In the genomic region with DNA sequence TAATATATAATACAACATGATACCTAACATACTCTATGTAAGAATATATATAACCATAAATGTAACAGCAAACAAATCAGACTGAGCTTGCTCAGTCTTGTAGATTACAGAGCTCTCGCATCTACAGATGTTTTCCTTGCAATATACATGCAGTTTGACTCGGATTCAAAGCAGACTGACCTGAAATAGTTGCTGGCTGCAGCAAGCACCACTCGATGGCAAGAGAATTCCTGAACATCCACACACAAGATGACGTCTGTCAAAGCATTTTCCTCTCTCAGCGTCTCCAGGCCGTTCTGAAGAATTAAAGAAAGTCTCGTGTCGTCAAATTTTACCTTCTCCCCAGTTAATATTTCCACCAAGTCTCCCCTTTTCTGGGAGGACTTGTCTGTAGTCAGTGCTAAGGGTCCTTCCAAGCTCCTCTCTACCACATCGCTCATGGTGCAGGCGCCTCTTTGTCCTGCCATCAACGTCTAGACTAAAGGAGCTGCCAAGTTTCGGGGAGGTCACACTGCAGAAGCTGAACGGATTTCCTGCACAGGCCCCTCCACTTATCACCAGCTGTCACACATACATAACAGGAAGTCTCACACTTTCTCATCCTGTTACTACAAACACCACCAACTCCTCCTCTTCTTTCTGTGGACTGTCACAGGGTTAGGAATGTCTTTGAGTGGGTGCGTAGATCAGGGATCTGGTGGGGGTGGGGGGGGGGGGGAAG, we compare ENCODE assay signal across 9 mouse cellular contexts. TPM values are rescaled to one million over a fixed set of nuclear protein-coding genes. Genes with fewer than 3 reads are reported as not detected.
A peak's percentile ranks its signal among the peaks of the same experiment; 100 is the strongest.
DNase-seq lines count a peak whose midpoint lies in the region; ATAC-seq and TF ChIP-seq lines count a peak whose summit lies in the region.
"Had no signal": no experiment of that assay in that cellular context is flagged by ENCODE, and none has a peak within 500 bp of the region (broad histone marks: within the 10 kb centered on the region; RNA-seq: fewer than 3 reads in every experiment).

Gene Klhl6, minus strand, starts transcription at position 501 of the 721 bp plus-strand sequence.

- no peaks in the 10 kb centered on the region for H3K9me3 ChIP-seq in intestine, embryonic 15.5 days
- no peaks in the 10 kb centered on the region for H3K9me3 ChIP-seq in lung, embryonic 14.5 days (ENCODE audit: low read depth, low read length)
- H3K9me3 ChIP-seq: neural tube, embryonic 12.5 days had no signal

- H3K27ac ChIP-seq in intestine, embryonic 15.5 days: peak within 1 kb of the TSS; percentile 44; the same call in 1 of the 2 replicates
- H3K27ac ChIP-seq in lung, embryonic 14.5 days (ENCODE audit: low read depth): peak within 1 kb of the TSS; percentile 27
- H3K27ac ChIP-seq: neural tube, embryonic 12.5 days had no signal

- TF ChIP-seq CTCF in lung, embryonic 14.5 days (IDR thresholded peaks at IDR 0.05; ENCODE audit: low read depth): no peak

- no peaks in the 10 kb centered on the region for H3K27me3 ChIP-seq in intestine, embryonic 15.5 days (replicated peaks)
- no peaks in the 10 kb centered on the region for H3K27me3 ChIP-seq in lung, embryonic 14.5 days (ENCODE audit: insufficient read depth, low read length)
- H3K27me3 ChIP-seq: neural tube, embryonic 12.5 days had no signal

- H3K4me1 ChIP-seq in intestine, embryonic 15.5 days (replicated peaks): no peaks in the 10 kb centered on the region
- no peaks in the 10 kb centered on the region for H3K4me1 ChIP-seq in lung, embryonic 14.5 days (ENCODE audit: insufficient read depth)
- H3K4me1 ChIP-seq: neural tube, embryonic 12.5 days had no signal

- H3K4me2 ChIP-seq in intestine, embryonic 15.5 days (replicated peaks): peak within 1 kb of the TSS; percentile 48
- peak within 1 kb of the TSS; percentile 34 for H3K4me2 ChIP-seq in lung, embryonic 14.5 days
- H3K4me2 ChIP-seq: neural tube, embryonic 12.5 days had no signal

- DNase-seq in ovary, adult 18-20 months (ENCODE audit: low spot score): peak; percentile 5
- DNase-seq in ovary, postnatal 14 days (ENCODE audit: low spot score): no peak
- DNase-seq in gastrocnemius, postnatal 10 days: peak; percentile 10
- DNase-seq in lung, embryonic 14.5 days: peak; percentile 87
- peak; percentile 59 to 79 for DNase-seq in spleen, postnatal 4 days (ENCODE audit: low spot score in 2 of 2)
- no peak for DNase-seq in cerebellum, adult 9-11 months
- no peak for DNase-seq in layer of hippocampus, postnatal 14 days (ENCODE audit: low spot score in 2 of 2)

- H3K36me3 ChIP-seq in intestine, embryonic 15.5 days: no peaks in the 10 kb centered on the region
- H3K36me3 ChIP-seq in lung, embryonic 14.5 days (ENCODE audit: insufficient read depth): no peaks in the 10 kb centered on the region
- H3K36me3 ChIP-seq: neural tube, embryonic 12.5 days had no signal

- H3K4me3 ChIP-seq in intestine, embryonic 15.5 days (replicated peaks): peak within 1 kb of the TSS; percentile 24
- peak within 1 kb of the TSS; percentile 18 for H3K4me3 ChIP-seq in lung, embryonic 14.5 days (ENCODE audit: low read depth, low read length)
- H3K4me3 ChIP-seq: neural tube, embryonic 12.5 days had no signal

- 30% methylated on average over 14 of the region's 14 CpGs for WGBS in intestine, embryonic 15.5 days
- 14% methylated on average over 14 of the region's 14 CpGs for WGBS in lung, embryonic 14.5 days

- peak; percentile 75 for ATAC-seq in intestine, embryonic 15.5 days
- ATAC-seq in lung, embryonic 14.5 days (ENCODE audit: insufficient read depth): peak; percentile 95

- peak within 1 kb of the TSS; percentile 20; the same call in 1 of the 2 replicates for H3K9ac ChIP-seq in intestine, embryonic 15.5 days
- H3K9ac ChIP-seq in lung, embryonic 14.5 days: 0 out of 2 replicates have a peak within 1 kb of the TSS, but pooled peaks have one; percentile 27
- H3K9ac ChIP-seq: neural tube, embryonic 12.5 days had no signal

RNA-seq across cellular contexts. Expression of gene Klhl6, which starts in this region (rescaled TPM):
- total RNA-seq in gastrocnemius, postnatal 10 days (2021): 1 to 10 TPM; 3.3 to 5.4 TPM
- polyA plus RNA-seq in intestine, embryonic 15.5 days (2015; fragmentation: Nextera tagmentation; extraction: Ambion mirVana): 8.2 and 9.1 TPM in 2 replicates
- polyA plus RNA-seq in lung, embryonic 14.5 days (2014; fragmentation: Nextera tagmentation; extraction: Ambion mirVana): 15.4 and 17.0 TPM in 2 replicates
- 1 to 10 TPM; 1.5 to 2.1 TPM for total RNA-seq in layer of hippocampus, postnatal 14 days (2021)

Comparison
In these comparisons a context has a peak if more than half of its experiments do, and no peak if none do; other contexts are left out.
1. DNase-seq: peak in ovary, adult 18-20 months (single experiment), gastrocnemius, postnatal 10 days (single experiment), lung, embryonic 14.5 days (single experiment) and spleen, postnatal 4 days (2 of 2); none in ovary, postnatal 14 days (single experiment), cerebellum, adult 9-11 months (single experiment) and layer of hippocampus, postnatal 14 days (0 of 2).